Mouse (Mus musculus) spleen, adult 12 weeks (tissue): ENCODE data around the gene Dram1.

Source experiments
- DNase-seq: peaks from one replicate; pipeline ENCODE4 v3.0.0; 2022; ENCODE audit warnings: low spot score

Dram1 gene

GRCm38 (mm10) chr10:88379013-88379885 is at the start of gene Dram1, which contains the start of gene Gnptab:
Dram1 (minus strand) TSS chr10:88379080.
Gnptab (plus strand) TSS chr10:88379132.
- DNase-seq: peak; percentile 86

GRCm38 (mm10) chr10:88427998-88428397 is 49.1 kb upstream of the Dram1 start:
- no peak for DNase-seq

GRCm38 (mm10) chr10:88426896-88427295 is 48.0 kb upstream of the Dram1 start:
- no peak for DNase-seq

DNA sequence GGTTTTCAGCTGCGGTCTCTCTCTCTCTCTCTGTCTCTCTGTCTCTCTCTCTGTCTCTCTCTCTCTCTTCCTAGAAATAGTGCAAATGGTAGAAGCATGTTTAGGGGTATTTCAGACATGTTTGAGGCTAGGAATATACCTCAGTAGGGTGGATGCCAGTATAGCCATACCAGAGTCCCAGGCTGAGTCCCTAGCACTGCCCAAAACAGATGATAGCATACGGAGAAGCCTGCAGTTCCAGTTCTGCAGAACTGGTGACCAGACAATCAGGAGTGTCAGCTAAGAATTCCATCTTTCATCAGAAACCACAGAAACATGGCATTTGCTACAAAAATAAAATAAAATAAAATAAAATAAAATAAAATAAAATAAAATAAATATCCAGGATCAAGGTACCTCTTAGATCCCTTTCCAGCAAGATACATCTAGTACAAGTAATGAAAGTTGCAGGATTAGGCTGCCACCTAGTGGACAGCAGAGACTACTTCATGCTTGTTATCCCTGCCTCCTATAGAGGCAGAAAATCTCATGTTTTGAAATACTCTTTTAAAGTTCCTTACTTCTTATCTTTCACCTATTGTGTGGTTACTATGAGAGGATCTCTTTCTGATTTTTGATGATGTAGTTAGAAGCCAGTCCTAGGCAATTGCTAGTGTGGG is 47.4 kb upstream of the Dram1 start:
- DNase-seq: no peak

GRCm38 (mm10) chr10:88420655-88421435 is 42.0 kb upstream of the Dram1 start:
- no peak for DNase-seq

DNA sequence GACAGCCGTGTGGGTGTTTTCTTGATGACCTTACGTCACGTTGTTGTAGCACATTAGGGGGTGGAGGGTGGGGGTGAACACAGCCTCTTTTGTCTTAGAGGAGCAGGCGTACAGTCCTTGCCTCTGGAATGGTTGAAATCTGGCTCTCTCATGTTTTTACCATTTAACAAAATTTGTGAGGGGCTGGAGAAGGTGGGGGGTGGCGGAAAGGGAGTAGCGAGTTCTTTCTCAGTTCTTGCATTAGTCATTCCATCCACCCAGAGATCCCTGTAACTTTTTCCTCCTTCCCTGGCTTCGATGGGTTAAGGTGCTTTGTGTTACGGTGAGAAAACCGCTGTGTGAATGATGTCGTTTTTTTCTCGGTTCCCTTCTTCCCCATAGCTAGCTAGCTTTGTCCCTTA is 41.3 kb upstream of the Dram1 start:
- no peak for DNase-seq

- DNase-seq: no peak
Measured at GRCm38 (mm10) chr10:88417686-88418085, 38.8 kb upstream of the Dram1 start.

- DNase-seq: no peak
Measured at GRCm38 (mm10) chr10:88412290-88412995, 33.6 kb upstream of the Dram1 start.

- no peak for DNase-seq
Measured at GRCm38 (mm10) chr10:88409751-88410150, 30.9 kb upstream of the Dram1 start.

DNA sequence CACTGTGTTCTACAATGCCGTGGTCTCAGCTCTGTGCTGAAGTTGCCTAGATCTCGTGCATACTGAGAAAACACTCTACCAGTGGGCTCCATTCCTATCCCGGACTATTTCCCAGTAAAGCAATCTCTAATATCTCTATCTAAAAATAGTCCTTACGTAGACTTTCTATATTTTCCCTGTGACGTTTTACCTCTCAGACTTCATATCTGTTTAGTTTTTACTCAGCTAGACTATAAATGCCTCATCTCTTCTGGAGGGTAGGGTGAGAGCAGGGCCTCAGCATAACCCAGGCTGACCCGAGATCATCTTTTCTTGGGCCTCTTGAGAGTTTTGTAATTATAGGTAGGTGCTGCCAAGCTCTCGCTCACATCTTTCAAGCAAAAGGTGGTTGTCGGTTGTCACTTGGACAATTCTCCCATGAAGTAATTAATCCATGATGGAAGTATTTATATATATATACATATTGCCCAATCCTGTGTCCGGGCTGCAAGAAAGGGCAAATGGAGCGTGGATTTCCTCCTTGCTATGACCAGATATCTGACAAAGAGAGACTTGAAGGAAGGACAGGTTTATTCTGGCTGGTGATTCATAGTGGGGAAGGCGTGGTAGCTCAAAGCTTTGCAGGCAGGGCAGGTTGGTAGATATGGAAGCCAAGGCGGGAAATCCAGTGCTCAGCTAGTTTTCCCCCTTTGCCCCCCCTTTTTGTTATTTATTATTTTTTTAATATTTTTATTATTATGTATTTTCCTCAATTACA is 29.2 kb upstream of the Dram1 start:
- DNase-seq: no peak

GRCm38 (mm10) chr10:88405812-88406211 is 26.9 kb upstream of the Dram1 start:
- no peak for DNase-seq

DNA sequence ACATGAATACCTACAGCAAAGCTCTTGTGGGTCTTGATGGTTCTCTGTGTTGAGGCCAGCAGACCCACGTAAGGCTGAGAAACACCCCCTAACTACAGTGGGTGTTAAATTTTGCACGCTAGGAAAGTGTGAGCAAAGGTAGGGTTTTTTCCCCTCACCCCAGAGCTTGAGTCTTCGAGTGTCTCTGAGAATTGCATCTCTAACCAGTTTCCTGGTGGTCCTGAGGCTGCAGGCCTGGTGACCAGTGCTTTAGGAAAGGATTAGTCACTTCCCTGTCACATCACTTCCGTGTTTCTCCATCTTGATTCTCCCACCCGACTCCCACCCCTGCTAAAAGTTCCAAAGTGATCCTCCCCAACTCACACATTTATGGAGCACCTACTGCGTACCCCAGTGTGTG is 25.3 kb upstream of the Dram1 start:
- no peak for DNase-seq

DNA sequence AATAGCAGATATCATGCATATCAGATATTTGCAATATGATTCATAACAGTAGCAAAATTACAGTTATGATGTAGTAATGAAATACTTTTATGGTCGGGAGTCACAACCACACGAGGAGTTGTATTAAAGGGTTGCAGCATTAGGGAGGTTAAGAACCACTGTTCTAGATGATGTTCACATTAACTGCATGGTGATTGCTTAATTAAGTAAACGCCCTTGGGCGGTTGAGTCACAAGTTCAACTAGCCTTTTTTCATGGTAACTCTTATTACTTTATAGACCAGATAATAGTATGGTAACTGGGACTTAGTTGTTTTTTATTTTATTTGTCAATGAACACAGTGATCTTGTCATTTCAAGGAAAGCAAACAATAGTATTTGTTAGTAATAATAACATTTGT is 24.1 kb upstream of the Dram1 start:
- DNase-seq: no peak

GRCm38 (mm10) chr10:88399271-88399670 is 20.4 kb upstream of the Dram1 start:
- DNase-seq: no peak

DNA sequence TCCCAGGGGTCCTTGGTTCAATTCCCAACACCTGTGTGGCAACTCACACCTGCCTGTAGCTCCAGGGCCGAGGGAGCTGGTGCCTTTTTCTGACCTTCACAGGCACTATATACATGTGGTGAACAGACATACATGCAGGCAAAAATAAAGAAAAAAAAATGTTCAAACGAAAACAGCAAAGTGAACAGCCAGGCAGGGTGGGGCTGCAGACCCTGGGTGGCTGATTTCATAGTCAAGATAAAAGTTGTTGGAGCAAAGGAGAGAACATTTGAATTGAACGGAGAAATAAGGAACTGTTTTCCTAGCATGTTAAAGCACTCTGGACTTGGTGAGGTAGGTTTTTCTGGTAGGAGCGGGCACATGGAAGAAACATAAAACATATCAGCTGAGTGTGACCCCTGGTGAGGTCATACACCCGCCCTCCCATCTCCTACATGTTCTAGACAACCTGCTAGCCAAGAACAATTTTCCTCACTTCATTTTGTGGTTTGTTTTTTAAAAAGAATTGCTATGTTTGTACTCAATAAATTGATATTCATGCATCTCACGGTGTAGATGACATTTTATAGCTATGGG is 19.9 kb upstream of the Dram1 start:
- DNase-seq: no peak

GRCm38 (mm10) chr10:88392181-88392847 is 13.4 kb upstream of the Dram1 start:
- no peak for DNase-seq

- DNase-seq: no peak
Measured at GRCm38 (mm10) chr10:88391495-88391894, 12.6 kb upstream of the Dram1 start.

DNA sequence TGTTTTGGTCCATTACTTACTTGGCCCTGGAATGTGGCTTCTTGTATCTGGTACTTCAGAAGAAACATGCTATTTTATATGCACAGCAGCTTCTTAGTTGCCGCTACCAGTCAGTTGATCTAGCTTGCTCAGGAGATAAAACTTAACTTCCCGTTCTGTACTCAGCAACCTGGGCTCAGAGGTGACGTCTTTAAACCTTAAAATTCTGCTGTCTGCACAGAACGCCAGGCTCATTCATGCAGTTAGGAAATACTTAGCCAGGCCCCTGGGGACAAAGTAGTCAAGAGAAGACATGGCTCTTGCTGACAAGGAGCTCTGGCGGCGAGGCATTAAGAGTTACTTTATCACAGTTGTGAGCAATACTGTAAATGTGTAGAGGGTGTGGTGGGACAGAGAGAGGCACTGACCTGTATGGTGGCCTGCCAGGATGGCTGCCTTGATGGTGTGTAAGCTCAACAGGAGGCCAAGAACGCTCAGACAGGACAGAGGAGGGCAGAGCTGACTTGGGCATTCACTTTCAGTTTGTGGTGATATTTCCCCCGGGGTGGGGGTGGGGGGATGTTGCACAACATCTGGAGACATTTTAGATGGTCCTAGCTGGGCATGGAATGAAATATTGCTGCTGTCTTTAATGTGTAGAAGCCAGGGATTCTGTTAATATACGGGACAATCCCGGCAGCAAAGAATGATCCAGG is 11.4 kb upstream of the Dram1 start:
- DNase-seq: peak; percentile 20

DNA sequence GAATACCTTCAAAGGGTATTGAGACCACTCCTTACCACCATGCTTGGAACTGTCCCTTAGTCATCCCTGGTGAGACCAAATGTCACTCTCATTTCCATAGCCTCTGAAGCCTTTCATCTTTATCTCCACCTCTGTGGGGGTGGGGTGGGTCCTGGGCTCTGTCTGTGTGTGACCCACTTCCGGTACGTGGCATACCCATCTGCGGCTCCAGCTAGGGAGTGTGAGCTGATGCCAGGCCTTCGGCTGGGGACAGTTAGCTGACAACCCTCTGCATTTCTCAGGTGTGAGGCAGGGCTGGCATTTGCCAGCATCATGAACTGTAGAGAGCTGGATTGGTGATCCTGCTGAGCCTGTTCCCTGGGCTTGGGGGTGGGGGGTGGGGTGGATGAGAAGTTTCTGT is 10.7 kb upstream of the Dram1 start:
- DNase-seq: no peak

DNA sequence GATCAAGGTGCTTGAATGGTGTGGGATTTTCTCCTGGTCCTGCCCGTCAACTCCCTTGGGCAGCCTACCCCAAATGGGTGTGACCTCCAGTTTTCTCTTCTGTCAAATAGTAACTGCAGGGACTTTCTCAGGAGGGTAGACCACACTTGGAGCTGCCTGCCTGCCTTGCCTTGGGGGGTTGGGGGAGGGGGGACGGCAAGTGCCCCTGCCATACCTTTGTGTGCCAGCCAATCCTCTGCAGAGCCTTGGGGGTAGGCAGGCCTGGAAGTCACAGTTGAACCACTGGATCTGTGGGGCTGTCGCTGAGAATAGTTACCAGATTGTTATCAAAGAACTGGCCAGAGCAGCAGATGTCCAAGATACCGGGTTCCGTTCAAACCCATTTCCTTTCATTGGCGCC is 7.4 kb upstream of the Dram1 start:
- no peak for DNase-seq
